Mouse (Mus musculus) hindbrain, embryonic 16.5 days (tissue): ENCODE data around the gene Klrc1. TPM values are rescaled to one million over a fixed set of nuclear protein-coding genes. Genes with fewer than 3 reads are reported as not detected.
"Not testable (repeated sequence)": the region's sequence is repeated elsewhere in the genome, so short reads cannot be mapped to it uniquely, and the experiment has no call there.

Experiments used
- ATAC-seq: fragments of 200-750 bp; cut with Nextera tagmentation; 2 replicates; pipeline ENCODE4 v1.8.0; 2017; ENCODE audit warnings: moderate TSS enrichment, moderate library complexity
- H3K27ac ChIP-seq: fragments of 300-500 bp; sonication (generic); 2 replicates; pipeline ENCODE4 v1.5.1; 2014; ENCODE audit warnings: low read depth, mild to moderate bottlenecking, control low read depth, low read length, moderate library complexity
- H3K27me3 ChIP-seq: fragments of 300-500 bp; sonication (generic); replicated peaks from 2 replicates; pipeline ENCODE4 v1.6.1; 2014; ENCODE audit warnings: low read length; ENCODE audit not compliant: control insufficient read depth, insufficient read depth
- H3K36me3 ChIP-seq: fragments of 300-500 bp; sonication (generic); 2 replicates; pipeline ENCODE4 v1.6.1; 2014; ENCODE audit warnings: mild to moderate bottlenecking, low read length, moderate library complexity, mixed read lengths; ENCODE audit not compliant: control insufficient read depth, insufficient read depth
- H3K4me1 ChIP-seq: fragments of 300-500 bp; sonication (generic); 2 replicates; pipeline ENCODE4 v1.6.1; 2014; ENCODE audit warnings: low read depth, low read length; ENCODE audit not compliant: control insufficient read depth, insufficient read depth
- H3K4me2 ChIP-seq: fragments of 300-500 bp; sonication (generic); 2 replicates; pipeline ENCODE4 v1.6.1; 2014; ENCODE audit warnings: mild to moderate bottlenecking, low read length, control low read depth, moderate library complexity
- H3K4me3 ChIP-seq: fragments of 300-500 bp; sonication (generic); 2 replicates; pipeline ENCODE4 v1.5.1; 2014; ENCODE audit warnings: mild to moderate bottlenecking, low read length, control low read depth, moderate library complexity
- H3K9ac ChIP-seq: fragments of 300-500 bp; sonication (generic); 2 replicates; pipeline ENCODE4 v1.6.1; 2014; ENCODE audit warnings: low read depth, mild to moderate bottlenecking, control low read depth, low read length, moderate library complexity
- H3K9me3 ChIP-seq: fragments of 300-500 bp; sonication (generic); 2 replicates; pipeline ENCODE4 v1.6.1; 2014; ENCODE audit warnings: mild to moderate bottlenecking, low read length, moderate library complexity; ENCODE audit not compliant: control insufficient read depth
- WGBS: fragments of 180-500 bp; shearing (Covaris S2); extraction: QIAGEN DNeasy Blood & Tissue Kit; methylation state at CpG from one replicate; pipeline ENCODE4 v1.1.7; 2014; 5-methylcytosine and 5-hydroxymethylcytosine counted together
- microRNA-seq: library from miRNA; unstranded; fragments of <30 nt; microRNA quantifications from one replicate; pipeline ENCODE4, GENCODE M21; 2017
- polyA plus RNA-seq: library from polyadenylated mRNA; unstranded; fragments of >200 nt; fragmentation: Nextera tagmentation; extraction: Ambion mirVana; gene quantifications from 2 replicates; pipeline ENCODE4 v1.2.1, GENCODE M21; 2015

The Klrc1 gene
- polyA plus RNA-seq, 1 experiment from 2014 or later = not detected

- H3K27ac ChIP-seq, H3K4me1 ChIP-seq, ATAC-seq: not testable (repeated sequence)
Measured at GRCm38 (mm10) chr6:129644054-129644453, 34.7 kb downstream of the Klrc1 start.

GRCm38 (mm10) chr6:129643237-129643636 is 35.5 kb downstream of the Klrc1 start, which contains the start of gene Klrc3:
Gene Klrc3, minus strand, starts transcription at chr6:129643337.
- H3K9ac ChIP-seq, H3K4me1 ChIP-seq, H3K9me3 ChIP-seq, ATAC-seq, H3K4me3 ChIP-seq, H3K4me2 ChIP-seq, H3K27me3 ChIP-seq, H3K36me3 ChIP-seq, H3K27ac ChIP-seq: not testable (repeated sequence)
- 89% methylated on average over 3 of the region's 3 CpGs for WGBS

More at GRCm38 (mm10) chr6:129644054-129644453, 34.7 kb downstream of the Klrc1 start:
- not testable (repeated sequence) for H3K27me3 ChIP-seq, H3K4me3 ChIP-seq, H3K36me3 ChIP-seq, H3K9ac ChIP-seq, H3K4me2 ChIP-seq, H3K9me3 ChIP-seq
- WGBS = no CpG with 5 or more reads among the region's 3 CpGs

GRCm38 (mm10) chr6:129631046-129631445 is 47.7 kb downstream of the Klrc1 start:
- 80% methylated on average over 2 of the region's 2 CpGs for WGBS

GRCm38 (mm10) chr6:129623735-129624134 is 55.0 kb downstream of the Klrc1 start, which contains the start of gene Klrk1:
Gene Klrk1, minus strand, starts transcription at chr6:129623864.
- no peak within 1 kb of the TSS for H3K4me2 ChIP-seq
- no peak within 1 kb of the TSS for H3K9ac ChIP-seq
- 81% methylated on average over 4 of the region's 4 CpGs for WGBS
- H3K27ac ChIP-seq = no peak within 1 kb of the TSS
- H3K4me3 ChIP-seq = no peak within 1 kb of the TSS
- no peaks in the 10 kb centered on the region for H3K36me3 ChIP-seq
- H3K4me1 ChIP-seq = no peaks in the 10 kb centered on the region
- no peak for ATAC-seq
- no peaks in the 10 kb centered on the region for H3K9me3 ChIP-seq
- no peaks in the 10 kb centered on the region for H3K27me3 ChIP-seq

More at GRCm38 (mm10) chr6:129631046-129631445, 47.7 kb downstream of the Klrc1 start:
- H3K4me2 ChIP-seq, H3K4me1 ChIP-seq, ATAC-seq, H3K27ac ChIP-seq, H3K9ac ChIP-seq, H3K27me3 ChIP-seq, H3K4me3 ChIP-seq, H3K9me3 ChIP-seq, H3K36me3 ChIP-seq: not testable (repeated sequence)

Small RNAs within 50 kb of the gene (microRNA-seq; reads per million reads assigned to microRNA genes)
- gene Mir680-1 = not detected

Other genes with a start within 250 kb of the Klrc1 start
- 2.5 and 3.2 TPM in 2 replicates for gene Clec1a, start 227.0 kb downstream of the Klrc1 start, polyA plus RNA-seq
- not detected in 2 replicates for gene Olr1, start 171.8 kb downstream of the Klrc1 start, polyA plus RNA-seq
- gene Tmem52b, start 166.4 kb downstream of the Klrc1 start, polyA plus RNA-seq = not detected in 2 replicates
- gene Gabarapl1, start 145.8 kb downstream of the Klrc1 start, polyA plus RNA-seq = 237 and 271 TPM in 2 replicates
- gene Klre1, start 101.1 kb downstream of the Klrc1 start, polyA plus RNA-seq = not detected in 2 replicates
- gene Klrd1, start 87.2 kb downstream of the Klrc1 start, polyA plus RNA-seq = not detected in 2 replicates
- 0.25 and 0.26 TPM in 2 replicates for gene Klrk1, start 55.1 kb downstream of the Klrc1 start, polyA plus RNA-seq
- not detected in 2 replicates for gene Klrc3, start 35.6 kb downstream of the Klrc1 start, polyA plus RNA-seq
- not detected in 2 replicates for gene Klrc2, start 18.3 kb downstream of the Klrc1 start, polyA plus RNA-seq
- 0.25 and 0.26 TPM in 2 replicates for gene Klri1, start 38.2 kb upstream of the Klrc1 start, polyA plus RNA-seq
- gene Klri2, start 61.5 kb upstream of the Klrc1 start, polyA plus RNA-seq = not detected in 2 replicates
- not detected in 2 replicates for gene Gm156, start 105.3 kb upstream of the Klrc1 start, polyA plus RNA-seq
- gene Gm17631, start 183.7 kb upstream of the Klrc1 start, polyA plus RNA-seq = not detected in 2 replicates
- gene Klra17, start 197.7 kb upstream of the Klrc1 start, polyA plus RNA-seq = not detected in 2 replicates
- gene Klra5, start 238.7 kb upstream of the Klrc1 start, polyA plus RNA-seq = not detected in 2 replicates